10 mouse cellular contexts compared by ENCODE assay signal in genomic region chr1:85850851-85851250, GRCm38 (mm10).
"Had no signal": no experiment of that assay in that cellular context is flagged by ENCODE, and none has a peak within 500 bp of the region (broad histone marks: within the 10 kb centered on the region; RNA-seq: fewer than 3 reads in every experiment).

No protein-coding gene starts in this region.

- DNase-seq: kidney, postnatal 10 days; kidney, postnatal 36 days; left cerebral cortex, postnatal 4 days; liver, postnatal 0 days; lung, embryonic 14.5 days; retina, postnatal 1 day; right cerebral cortex, postnatal 25 days; spleen, adult 18-20 months; thymus, adult 18-20 months; thymus, postnatal 36 days had no signal
